Mouse (Mus musculus): ENCODE measurements at regions not wholly inside any gene's neighbourhood (a gene's known extent, or its start where the extent isn't known, plus 50 kb on each side); places are given as distances from the start of the nearest gene placed in this dataset.

GRCm38 (mm10) chr5:126699314-126699713 is 542.3 kb upstream of the Tmem132c start:
- no peak for TF ChIP-seq CTCF (IDR thresholded peaks at IDR 0.05)
- TF ChIP-seq EP300 (IDR thresholded peaks at IDR 0.05): no peak
